Mouse (Mus musculus): ENCODE results near the gene 4930404H24Rik.
A peak's percentile ranks its signal among the peaks of the same experiment; 100 is the strongest.
"Not testable (repeated sequence)": the region's sequence is repeated elsewhere in the genome, so short reads cannot be mapped to it uniquely, and the experiment has no call there.

The 4930404H24Rik gene

GRCm38 (mm10) chr2:153478583-153478982 lies 14.0 kb upstream of the 4930404H24Rik start:
- peak; percentile 81 for DNase-seq (ENCODE audit: low spot score)

DNA sequence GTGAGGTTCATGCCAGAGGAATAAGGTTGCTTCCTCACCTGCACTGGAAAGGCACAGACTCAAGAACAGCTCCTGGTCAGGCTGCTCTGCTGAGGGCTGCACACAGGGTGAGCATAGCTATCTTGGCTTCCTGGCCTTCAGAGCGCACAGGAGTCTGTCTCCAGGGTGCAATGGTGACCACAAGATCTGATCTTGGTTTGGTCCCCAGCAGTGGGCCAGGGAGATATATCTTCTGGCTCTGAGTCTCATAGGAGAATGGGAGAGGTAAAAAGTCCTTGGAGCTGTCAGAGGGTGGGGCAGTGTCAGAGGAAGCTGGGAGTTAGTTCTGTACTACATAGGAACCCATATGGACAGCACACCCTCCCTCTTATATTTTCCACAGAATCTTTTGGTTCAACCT lies 13.1 kb upstream of the 4930404H24Rik start:
- DNase-seq (ENCODE audit: low spot score), result no peak

DNA sequence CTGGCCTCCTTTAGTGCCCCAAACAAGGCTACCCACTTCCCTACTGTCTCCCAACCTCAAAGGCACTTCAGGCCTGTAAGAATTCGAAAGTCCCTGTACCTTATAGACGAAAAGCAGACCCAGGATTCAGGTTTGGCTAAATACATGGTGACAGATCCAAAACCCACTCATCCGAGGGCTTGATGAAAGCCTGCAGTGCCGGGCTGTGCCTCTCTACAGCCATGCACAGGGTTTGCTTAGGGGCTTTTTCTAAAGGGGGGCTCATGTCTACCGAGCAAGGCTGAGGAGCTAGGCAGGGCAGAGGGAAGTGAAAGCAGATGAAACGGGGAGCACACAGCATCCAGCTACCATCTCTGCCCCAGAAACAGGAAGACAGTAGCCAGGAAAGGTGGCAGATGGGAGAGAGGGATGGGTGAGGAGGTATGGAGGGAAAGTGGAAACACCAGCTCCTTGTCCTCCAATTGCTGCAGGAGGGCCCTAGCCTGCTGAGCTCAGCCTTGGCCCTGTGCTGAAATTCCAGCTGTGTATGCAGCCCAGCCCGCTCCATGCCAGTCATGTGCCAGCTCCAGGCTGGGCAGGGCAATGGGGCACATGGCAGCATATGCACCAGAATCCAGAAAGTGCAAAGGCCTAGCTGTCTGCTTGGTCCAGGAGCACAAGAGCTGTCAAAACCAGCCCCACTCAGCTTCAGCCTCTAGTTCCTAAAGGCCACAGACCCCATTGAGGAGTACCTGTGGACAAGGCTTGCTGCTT lies 11.3 kb upstream of the 4930404H24Rik start:
- no peak for DNase-seq (ENCODE audit: low spot score)

GRCm38 (mm10) chr2:153481861-153482120 lies 10.8 kb upstream of the 4930404H24Rik start:
- no peak for DNase-seq (ENCODE audit: low spot score)

GRCm38 (mm10) chr2:153483118-153483983 lies 9.2 kb upstream of the 4930404H24Rik start:
- DNase-seq (ENCODE audit: low spot score), result peak; percentile 80

GRCm38 (mm10) chr2:153484071-153484470 lies 8.5 kb upstream of the 4930404H24Rik start:
- DNase-seq (ENCODE audit: low spot score), result no peak

DNA sequence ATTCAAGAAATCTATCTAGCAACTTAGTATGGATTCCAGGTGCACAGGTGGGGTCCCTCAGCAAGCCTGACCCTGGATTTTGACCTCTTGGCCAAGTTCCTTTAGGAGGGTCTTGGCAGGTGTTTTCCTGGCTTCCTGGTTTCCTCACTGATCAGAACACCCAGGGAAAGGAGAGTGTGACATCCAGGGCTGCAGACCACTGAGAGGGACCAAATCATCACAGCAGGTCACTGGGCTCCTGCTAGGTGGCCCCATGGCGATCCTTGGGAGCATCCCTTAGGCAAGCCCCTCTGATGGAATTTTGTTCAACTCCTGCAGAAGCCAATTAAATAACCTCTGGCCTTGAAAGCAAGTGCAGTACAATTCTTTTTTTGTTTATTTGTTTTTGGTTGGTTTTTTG lies 2.5 kb upstream of the 4930404H24Rik start:
- no peak for DNase-seq (ENCODE audit: low spot score)

DNA sequence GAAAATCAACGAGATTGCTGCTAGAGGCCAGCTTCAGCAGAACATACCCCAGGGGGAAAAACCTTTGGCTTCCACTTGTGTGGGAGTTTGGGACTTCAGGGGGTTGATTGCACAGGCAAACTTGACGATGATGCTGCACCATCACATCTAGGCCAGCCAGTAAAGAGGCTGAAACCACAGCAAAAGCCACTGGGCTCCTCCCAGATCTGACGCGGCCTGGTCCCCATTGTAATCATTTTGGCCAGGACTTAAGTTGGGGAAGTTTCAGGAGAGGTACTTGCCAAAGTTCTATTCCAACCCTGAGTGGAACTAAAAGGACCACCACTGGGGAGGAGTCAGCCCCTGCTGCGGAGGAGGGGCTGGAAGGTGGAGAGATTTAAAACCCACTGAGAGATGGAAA lies 1.6 kb upstream of the 4930404H24Rik start:
- no peak for DNase-seq (ENCODE audit: low spot score)

- no peak for DNase-seq (ENCODE audit: low spot score)
These were observed 945 bp upstream of the 4930404H24Rik start for GRCm38 (mm10) chr2:153491512-153492178.

DNA sequence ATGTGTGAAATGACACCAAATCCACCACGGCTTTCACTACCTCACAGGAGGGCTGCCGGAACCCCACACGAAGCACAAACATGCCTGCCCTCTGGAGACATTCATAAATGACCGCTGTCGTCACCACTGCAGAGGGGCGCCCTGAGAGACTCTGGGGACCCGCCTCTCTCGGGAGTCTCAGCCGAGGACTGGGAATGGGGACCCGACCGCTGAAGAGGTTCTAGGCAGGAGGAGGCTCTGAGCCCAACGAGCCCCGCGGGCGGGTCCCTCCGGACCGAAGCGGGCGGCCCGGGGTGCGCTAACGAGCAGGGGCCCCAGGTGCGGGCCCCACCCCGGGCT lies 442 bp upstream of the 4930404H24Rik start:
- DNase-seq (ENCODE audit: low spot score), result no peak

DNA sequence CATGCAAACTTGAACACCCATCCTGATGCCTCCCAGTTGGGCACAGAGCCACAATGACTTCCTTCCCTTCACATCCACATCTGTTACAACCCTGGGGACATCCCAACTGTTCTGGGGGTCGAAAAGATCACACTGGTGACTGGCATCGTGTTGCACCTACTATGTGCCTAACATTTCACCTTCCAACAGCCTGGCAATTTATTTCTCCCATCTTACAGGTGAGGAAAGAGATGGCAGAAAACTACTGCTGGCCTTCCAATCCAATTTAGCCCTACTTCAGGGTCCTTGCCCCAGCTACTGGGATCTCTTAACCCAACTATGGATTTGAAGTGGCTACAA lies 772 bp downstream of the 4930404H24Rik start:
- DNase-seq (ENCODE audit: low spot score), result no peak

DNA sequence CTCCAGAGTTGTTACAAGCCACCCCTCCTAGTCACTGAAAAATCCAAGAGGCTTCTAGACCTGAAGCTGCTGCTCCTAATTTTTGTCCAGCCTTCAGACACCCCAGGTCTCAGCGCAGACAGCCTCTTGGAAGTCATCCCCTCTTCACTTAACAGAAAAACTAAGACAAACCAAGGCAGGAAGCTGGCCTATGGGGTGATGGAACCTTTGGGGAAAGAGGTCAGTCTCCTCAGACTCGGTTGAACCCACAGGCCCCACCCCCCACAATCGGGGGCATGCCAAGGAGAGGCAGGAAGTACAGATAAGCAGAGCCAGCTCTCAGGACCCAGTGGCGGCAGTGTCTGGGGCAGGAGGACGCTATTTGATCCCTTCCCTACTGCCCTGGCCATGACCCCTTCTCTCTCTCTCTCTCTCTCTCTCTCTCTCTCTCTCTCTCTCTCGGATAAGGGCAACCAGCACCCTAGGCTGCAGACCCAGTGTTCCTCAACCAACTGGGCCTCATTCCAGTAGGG lies 1.2 kb downstream of the 4930404H24Rik start:
- DNase-seq (ENCODE audit: low spot score), result no peak

GRCm38 (mm10) chr2:153494293-153494811 lies 1.8 kb downstream of the 4930404H24Rik start:
- DNase-seq (ENCODE audit: low spot score), result no peak

- DNase-seq (ENCODE audit: low spot score), result not testable (repeated sequence)
These were observed 2.8 kb downstream of the 4930404H24Rik start for GRCm38 (mm10) chr2:153495391-153495790.

- DNase-seq (ENCODE audit: low spot score), result no peak
These were observed 3.2 kb downstream of the 4930404H24Rik start for GRCm38 (mm10) chr2:153495818-153496217.

GRCm38 (mm10) chr2:153496301-153496700 lies 3.7 kb downstream of the 4930404H24Rik start:
- no peak for DNase-seq (ENCODE audit: low spot score)

DNA sequence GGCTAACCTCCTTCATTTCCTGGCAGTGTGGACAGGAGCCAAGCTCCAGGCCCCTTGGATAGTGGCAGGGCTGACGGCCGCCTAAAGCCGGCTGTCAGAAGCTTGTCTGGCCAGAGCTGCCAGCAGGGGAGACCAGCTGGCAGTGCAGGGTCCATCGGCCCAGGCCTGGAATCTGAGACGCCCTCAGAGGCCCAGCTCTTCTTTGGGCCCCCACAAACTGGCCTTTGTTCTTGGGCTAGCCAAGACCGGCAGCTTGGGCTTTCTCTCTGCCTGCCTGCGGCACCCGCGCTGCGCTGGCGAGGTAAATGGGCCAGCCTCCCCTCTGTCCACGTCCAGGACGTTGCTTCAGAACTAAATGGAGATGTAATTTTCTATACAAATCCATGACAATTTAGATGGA lies 4.3 kb downstream of the 4930404H24Rik start:
- no peak for DNase-seq (ENCODE audit: low spot score)

GRCm38 (mm10) chr2:153499154-153499553 lies 6.6 kb downstream of the 4930404H24Rik start:
- no peak for DNase-seq (ENCODE audit: low spot score)

DNA sequence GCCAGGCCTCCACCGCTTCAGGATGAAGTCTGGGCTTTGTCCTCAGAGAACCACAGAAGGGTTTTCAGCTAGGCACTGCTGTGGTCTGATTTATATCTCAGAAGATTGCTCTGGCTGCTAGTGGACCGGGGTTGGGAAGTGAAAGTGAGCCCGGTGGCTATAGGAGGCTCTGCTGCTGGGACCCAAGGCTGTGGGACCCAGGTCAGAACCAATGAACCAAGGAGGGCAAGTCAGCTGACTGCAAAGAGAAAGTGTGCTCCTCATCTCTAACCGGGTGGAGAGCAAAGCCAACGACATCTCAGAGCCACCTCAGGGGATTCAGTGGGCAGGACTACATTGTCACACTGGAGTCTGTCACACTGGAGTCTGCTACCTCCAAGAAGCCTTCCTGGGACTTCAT lies 13.8 kb downstream of the 4930404H24Rik start:
- no peak for DNase-seq (ENCODE audit: low spot score)

DNA sequence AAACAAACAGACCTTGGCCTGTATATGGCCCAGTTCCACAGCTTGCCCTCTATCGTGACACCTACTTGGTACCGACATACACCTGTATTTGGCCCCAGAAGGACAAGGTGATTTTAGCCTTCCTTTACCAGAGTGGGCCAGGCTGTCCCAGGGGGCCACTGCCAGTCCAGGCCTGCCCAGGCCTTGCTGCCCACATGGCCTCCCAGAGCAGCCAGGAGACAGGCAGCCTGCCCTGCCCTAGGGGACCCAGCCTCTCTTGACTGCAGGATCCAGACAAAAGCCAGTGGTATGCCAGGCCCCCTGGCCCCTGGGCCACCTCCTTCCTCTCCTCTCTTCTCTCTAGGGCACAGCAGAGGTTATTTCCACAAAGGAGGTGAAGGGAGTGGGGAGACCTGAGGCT lies 15.4 kb downstream of the 4930404H24Rik start:
- no peak for DNase-seq (ENCODE audit: low spot score)

GRCm38 (mm10) chr2:153508405-153508804 lies 15.8 kb downstream of the 4930404H24Rik start:
- no peak for DNase-seq (ENCODE audit: low spot score)

- DNase-seq (ENCODE audit: low spot score), result no peak
These were observed 16.8 kb downstream of the 4930404H24Rik start for GRCm38 (mm10) chr2:153509211-153510029.
